Mouse (Mus musculus): Measurements from ENCODE around the gene Gm10837. TPM values are rescaled to one million over a fixed set of nuclear protein-coding genes. Genes with fewer than 3 reads are reported as not detected.
"Not testable (repeated sequence)": the region's sequence is repeated elsewhere in the genome, so short reads cannot be mapped to it uniquely, and the experiment has no call there.

Gene Gm10837
- polyA plus RNA-seq, 1 experiment from 2014 or later, result not detected

GRCm38 (mm10) chr14:122453996-122454738, 36.2 kb upstream of the Gm10837 start:
- Histone ChIP-seq H3K4me2 (ENCODE audit: low read length) (peak overlapping the region; percentile 23; the same call in 1 of the 2 replicates), H3K4me3 (ENCODE audit: low read depth, low read length) (no peak overlapping the region), H3K4me1 (replicated peaks; ENCODE audit: control insufficient read depth, insufficient read depth, low read length) (peaks cover 2% of the 10 kb centered on the region; the same call in 1 of the 2 replicates), H3K27ac (ENCODE audit: low read depth) (no peak overlapping the region), H3K9me3 (ENCODE audit: control insufficient read depth, low read length) (no peaks in the 10 kb centered on the region), H3K9ac (ENCODE audit: low read length) (no peak overlapping the region), H3K36me3 (ENCODE audit: control insufficient read depth, insufficient read depth, low read length) (no peaks in the 10 kb centered on the region), H3K27me3 (replicated peaks; ENCODE audit: control insufficient read depth, insufficient read depth, low read length) (peaks cover 75% of the 10 kb centered on the region)
- WGBS, result 12% methylated on average over 12 of the region's 12 CpGs
- no peak for DNase-seq (ENCODE audit: low spot score)
- no peak for ATAC-seq (replicated peaks; ENCODE audit: low FRiP score, low TSS enrichment, low read depth)

GRCm38 (mm10) chr14:122454901-122455561, 35.4 kb upstream of the Gm10837 start:
- no peak for DNase-seq (ENCODE audit: low spot score)
- Histone ChIP-seq H3K9me3 (ENCODE audit: control insufficient read depth, low read length) (no peaks in the 10 kb centered on the region), H3K4me3 (ENCODE audit: low read depth, low read length) (no peak overlapping the region), H3K27me3 (replicated peaks; ENCODE audit: control insufficient read depth, insufficient read depth, low read length) (peaks cover 72% of the 10 kb centered on the region), H3K4me1 (replicated peaks; ENCODE audit: control insufficient read depth, insufficient read depth, low read length) (peaks cover 2% of the 10 kb centered on the region; the same call in 1 of the 2 replicates), H3K9ac (ENCODE audit: low read length) (no peak overlapping the region), H3K36me3 (ENCODE audit: control insufficient read depth, insufficient read depth, low read length) (no peaks in the 10 kb centered on the region), H3K27ac (ENCODE audit: low read depth) (no peak overlapping the region), H3K4me2 (ENCODE audit: low read length) (no peak overlapping the region)
- no peak for ATAC-seq (replicated peaks; ENCODE audit: low FRiP score, low TSS enrichment, low read depth)
- 61% methylated on average over 10 of the region's 10 CpGs for WGBS

DNA sequence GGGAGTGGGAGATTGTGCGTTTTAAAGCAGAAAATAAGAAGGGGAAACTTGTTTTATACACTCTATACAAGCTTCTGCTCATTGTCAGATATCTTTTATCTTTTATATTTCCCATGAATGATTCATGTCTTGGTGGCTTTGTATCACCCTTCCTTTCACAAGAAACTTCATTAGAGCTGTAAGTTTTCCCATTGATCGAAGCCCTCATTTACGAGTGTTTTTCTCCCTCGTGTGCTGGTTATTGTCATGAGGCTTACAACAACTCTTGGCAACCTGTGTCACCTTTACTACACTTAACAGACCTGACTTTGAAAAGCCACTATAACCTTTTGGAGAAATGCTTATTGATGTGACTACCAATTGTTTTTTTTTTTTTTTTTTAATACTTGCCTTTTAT, 34.8 kb upstream of the Gm10837 start:
- Histone ChIP-seq H3K4me1 (replicated peaks; ENCODE audit: control insufficient read depth, insufficient read depth, low read length) (peaks cover 2% of the 10 kb centered on the region; the same call in 1 of the 2 replicates), H3K36me3 (ENCODE audit: control insufficient read depth, insufficient read depth, low read length) (no peaks in the 10 kb centered on the region), H3K27ac (ENCODE audit: low read depth) (no peak overlapping the region), H3K4me3 (ENCODE audit: low read depth, low read length) (no peak overlapping the region), H3K4me2 (ENCODE audit: low read length) (no peak overlapping the region), H3K9ac (ENCODE audit: low read length) (no peak overlapping the region), H3K9me3 (ENCODE audit: control insufficient read depth, low read length) (no peaks in the 10 kb centered on the region), H3K27me3 (replicated peaks; ENCODE audit: control insufficient read depth, insufficient read depth, low read length) (peaks cover 72% of the 10 kb centered on the region)
- DNase-seq (ENCODE audit: low spot score) (no peak), ATAC-seq (replicated peaks; ENCODE audit: low FRiP score, low TSS enrichment, low read depth) (no peak)
- 55% methylated on average over 4 of the region's 4 CpGs for WGBS

DNA sequence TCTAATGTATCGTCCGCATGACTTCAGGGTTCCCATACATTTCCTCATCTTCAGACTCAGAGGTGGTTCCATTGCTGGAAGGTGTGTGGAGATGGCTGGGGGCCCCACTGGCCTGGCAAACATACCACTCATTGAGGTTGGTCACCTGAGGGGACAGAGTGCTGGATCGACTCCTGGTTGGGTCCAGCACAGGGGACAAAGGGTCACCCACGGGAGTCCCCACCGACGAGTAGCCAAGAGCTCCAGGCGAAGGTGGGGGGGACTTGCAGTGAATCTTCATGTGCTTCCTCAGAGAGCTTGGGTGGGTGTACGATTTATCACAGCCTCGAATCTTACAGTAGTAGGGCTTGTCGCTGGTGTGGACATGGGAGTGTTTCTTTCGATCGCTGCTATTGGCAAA, 31.1 kb upstream of the Gm10837 start:
- H3K9ac ChIP-seq (ENCODE audit: low read length); ATAC-seq (replicated peaks; ENCODE audit: low FRiP score, low TSS enrichment, low read depth); H3K4me2 ChIP-seq (ENCODE audit: low read length); H3K27ac ChIP-seq (ENCODE audit: low read depth); H3K36me3 ChIP-seq (ENCODE audit: control insufficient read depth, insufficient read depth, low read length); H3K9me3 ChIP-seq (ENCODE audit: control insufficient read depth, low read length); DNase-seq (ENCODE audit: low spot score); H3K4me3 ChIP-seq (ENCODE audit: low read depth, low read length); H3K4me1 ChIP-seq (replicated peaks; ENCODE audit: control insufficient read depth, insufficient read depth, low read length): not testable (repeated sequence)
- H3K27me3 ChIP-seq (replicated peaks; ENCODE audit: control insufficient read depth, insufficient read depth, low read length), result peaks cover 72% of the 10 kb centered on the region
- WGBS, result 86% methylated on average over 6 of the region's 12 CpGs

- ATAC-seq (replicated peaks; ENCODE audit: low FRiP score, low TSS enrichment, low read depth) (no peak), DNase-seq (ENCODE audit: low spot score) (no peak)
- Histone ChIP-seq H3K4me3 (ENCODE audit: low read depth, low read length) (no peak overlapping the region), H3K4me1 (replicated peaks; ENCODE audit: control insufficient read depth, insufficient read depth, low read length) (peaks cover 11% of the 10 kb centered on the region; the same call in 1 of the 2 replicates), H3K4me2 (ENCODE audit: low read length) (no peak overlapping the region), H3K9me3 (ENCODE audit: control insufficient read depth, low read length) (no peaks in the 10 kb centered on the region), H3K9ac (ENCODE audit: low read length) (no peak overlapping the region), H3K27ac (ENCODE audit: low read depth) (no peak overlapping the region), H3K36me3 (ENCODE audit: control insufficient read depth, insufficient read depth, low read length) (no peaks in the 10 kb centered on the region), H3K27me3 (replicated peaks; ENCODE audit: control insufficient read depth, insufficient read depth, low read length) (peaks cover 73% of the 10 kb centered on the region)
- WGBS, result 100% methylated on average over 1 of the region's 1 CpGs
Observed at GRCm38 (mm10) chr14:122459776-122460175, 30.6 kb upstream of the Gm10837 start.

GRCm38 (mm10) chr14:122460226-122460625, 30.2 kb upstream of the Gm10837 start:
- H3K27ac ChIP-seq (ENCODE audit: low read depth), result no peak overlapping the region
- H3K4me2 ChIP-seq (ENCODE audit: low read length), result no peak overlapping the region
- ATAC-seq (replicated peaks; ENCODE audit: low FRiP score, low TSS enrichment, low read depth) (no peak), DNase-seq (ENCODE audit: low spot score) (no peak)
- 49% methylated on average over 5 of the region's 5 CpGs for WGBS
- H3K4me3 ChIP-seq (ENCODE audit: low read depth, low read length), result no peak overlapping the region
- H3K9me3 ChIP-seq (ENCODE audit: control insufficient read depth, low read length), result no peaks in the 10 kb centered on the region
- H3K27me3 ChIP-seq (replicated peaks; ENCODE audit: control insufficient read depth, insufficient read depth, low read length), result peaks cover 73% of the 10 kb centered on the region
- H3K36me3 ChIP-seq (ENCODE audit: control insufficient read depth, insufficient read depth, low read length), result no peaks in the 10 kb centered on the region
- H3K9ac ChIP-seq (ENCODE audit: low read length), result no peak overlapping the region
- peaks cover 11% of the 10 kb centered on the region; the same call in 1 of the 2 replicates for H3K4me1 ChIP-seq (replicated peaks; ENCODE audit: control insufficient read depth, insufficient read depth, low read length)

DNA sequence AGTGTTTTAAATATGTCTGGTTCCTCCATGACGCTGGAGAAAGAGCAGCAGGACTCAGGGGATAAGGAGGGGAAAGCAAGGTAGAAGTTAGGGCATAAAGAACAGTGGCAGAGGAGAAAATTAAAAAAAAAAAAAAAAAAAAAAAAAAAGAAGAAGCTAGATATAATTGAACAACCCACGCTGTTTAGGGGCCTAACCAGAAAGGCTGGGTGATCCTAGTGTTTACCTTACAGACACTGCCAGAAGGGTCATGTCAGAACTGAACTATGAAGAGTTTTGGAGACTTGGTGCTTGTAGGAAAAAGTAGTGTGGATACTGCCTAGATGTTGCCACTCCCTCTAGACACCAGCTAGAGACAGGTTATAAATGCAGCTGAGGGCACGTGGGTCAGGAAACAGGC, 28.9 kb upstream of the Gm10837 start:
- DNase-seq (ENCODE audit: low spot score) (no peak), ATAC-seq (replicated peaks; ENCODE audit: low FRiP score, low TSS enrichment, low read depth) (no peak)
- Histone ChIP-seq H3K4me2 (ENCODE audit: low read length) (no peak overlapping the region), H3K36me3 (ENCODE audit: control insufficient read depth, insufficient read depth, low read length) (no peaks in the 10 kb centered on the region), H3K4me3 (ENCODE audit: low read depth, low read length) (no peak overlapping the region), H3K4me1 (replicated peaks; ENCODE audit: control insufficient read depth, insufficient read depth, low read length) (peaks cover 11% of the 10 kb centered on the region; the same call in 1 of the 2 replicates), H3K27ac (ENCODE audit: low read depth) (no peak overlapping the region), H3K9ac (ENCODE audit: low read length) (no peak overlapping the region), H3K9me3 (ENCODE audit: control insufficient read depth, low read length) (no peaks in the 10 kb centered on the region), H3K27me3 (replicated peaks; ENCODE audit: control insufficient read depth, insufficient read depth, low read length) (peaks cover 73% of the 10 kb centered on the region)
- 36% methylated on average over 3 of the region's 3 CpGs for WGBS

GRCm38 (mm10) chr14:122461966-122462365, 28.4 kb upstream of the Gm10837 start:
- H3K4me3 ChIP-seq (ENCODE audit: low read depth, low read length), result no peak overlapping the region
- H3K9me3 ChIP-seq (ENCODE audit: control insufficient read depth, low read length), result no peaks in the 10 kb centered on the region
- ATAC-seq (replicated peaks; ENCODE audit: low FRiP score, low TSS enrichment, low read depth) (no peak), DNase-seq (ENCODE audit: low spot score) (no peak)
- H3K9ac ChIP-seq (ENCODE audit: low read length), result no peak overlapping the region
- peaks cover 11% of the 10 kb centered on the region; the same call in 1 of the 2 replicates for H3K4me1 ChIP-seq (replicated peaks; ENCODE audit: control insufficient read depth, insufficient read depth, low read length)
- no peaks in the 10 kb centered on the region for H3K36me3 ChIP-seq (ENCODE audit: control insufficient read depth, insufficient read depth, low read length)
- peaks cover 75% of the 10 kb centered on the region for H3K27me3 ChIP-seq (replicated peaks; ENCODE audit: control insufficient read depth, insufficient read depth, low read length)
- no peak overlapping the region for H3K27ac ChIP-seq (ENCODE audit: low read depth)
- no peak overlapping the region for H3K4me2 ChIP-seq (ENCODE audit: low read length)
- WGBS, result 23% methylated on average over 9 of the region's 9 CpGs
